Mouse (Mus musculus): ENCODE data around the gene 1700074P13Rik. TPM values are rescaled to one million over a fixed set of nuclear protein-coding genes. Genes with fewer than 3 reads are reported as not detected.

Gene 1700074P13Rik
- 1,648 TPM for polyA plus RNA-seq (2014; fragmentation: Illumina TruSeq; extraction: RNeasy Lipid Tissue Mini Kit (QIAGEN cat#74804); ENCODE audit: low read depth, low replicate concordance)

GRCm38 (mm10) chr6:40940457-40940856, at the start of gene 1700074P13Rik:
1700074P13Rik (minus strand) TSS chr6:40940557.

GRCm38 (mm10) chr6:40964454-40964853, 24.1 kb upstream of the 1700074P13Rik start, which contains the start of gene 1810009J06Rik:
1810009J06Rik (plus strand) TSS chr6:40964754.

GRCm38 (mm10) chr6:40951770-40952169, 11.4 kb upstream of the 1700074P13Rik start, which contains the start of gene Gm4744:
Gm4744 (minus strand) TSS chr6:40951870.

GRCm38 (mm10) chr6:40900287-40900686, 40.1 kb downstream of the 1700074P13Rik start, which contains the start of gene Prss58:
Prss58 (minus strand) TSS chr6:40900387.

GRCm38 (mm10) chr6:40887394-40887793, 53.0 kb downstream of the 1700074P13Rik start, which contains the start of gene Moxd2:
Moxd2 (minus strand) TSS chr6:40887494.

Other genes with a start within 250 kb of the 1700074P13Rik start
- gene Moxd2, start 53.1 kb downstream of the 1700074P13Rik start, polyA plus RNA-seq (2014; fragmentation: Illumina TruSeq; extraction: RNeasy Lipid Tissue Mini Kit (QIAGEN cat#74804); ENCODE audit: low read depth, low replicate concordance), result 0.11 TPM
- 193 TPM for gene Prss58, start 40.2 kb downstream of the 1700074P13Rik start, polyA plus RNA-seq (2014; fragmentation: Illumina TruSeq; extraction: RNeasy Lipid Tissue Mini Kit (QIAGEN cat#74804); ENCODE audit: low read depth, low replicate concordance)
- not detected for gene Gm4744, start 11.3 kb upstream of the 1700074P13Rik start, polyA plus RNA-seq (2014; fragmentation: Illumina TruSeq; extraction: RNeasy Lipid Tissue Mini Kit (QIAGEN cat#74804); ENCODE audit: low read depth, low replicate concordance)
- gene 1810009J06Rik, start 24.2 kb upstream of the 1700074P13Rik start, polyA plus RNA-seq (2014; fragmentation: Illumina TruSeq; extraction: RNeasy Lipid Tissue Mini Kit (QIAGEN cat#74804); ENCODE audit: low read depth, low replicate concordance), result not detected
- not detected for gene Gm2663, start 58.9 kb upstream of the 1700074P13Rik start, polyA plus RNA-seq (2014; fragmentation: Illumina TruSeq; extraction: RNeasy Lipid Tissue Mini Kit (QIAGEN cat#74804); ENCODE audit: low read depth, low replicate concordance)
- gene 2210010C04Rik, start 95.0 kb upstream of the 1700074P13Rik start, polyA plus RNA-seq (2014; fragmentation: Illumina TruSeq; extraction: RNeasy Lipid Tissue Mini Kit (QIAGEN cat#74804); ENCODE audit: low read depth, low replicate concordance), result not detected

All from testis, adult 10 weeks (tissue).